Mouse (Mus musculus): ENCODE measurements around the gene Zfand2b. TPM values are rescaled to one million over a fixed set of nuclear protein-coding genes. Genes with fewer than 3 reads are reported as not detected.

Gene Zfand2b
- total RNA-seq (2014; fragmentation: Nextera tagmentation) = 45.8 and 58.0 TPM in 2 replicates
- total RNA-seq (2017) = 47.7 and 53.7 TPM in 2 replicates
- 21.0 and 24.2 TPM in 2 replicates for polyA plus RNA-seq (2012)

- DNase-seq (ENCODE audit: low spot score) (peak; percentile 97), ATAC-seq (ENCODE audit: extremely low read depth, insufficient number of reproducible peaks, low FRiP score, poor library complexity, severe bottlenecking) (peak; percentile 92)
- peak within 1 kb of the TSS; percentile 74 for H3K4me3 ChIP-seq (ENCODE audit: low read depth, low read length)
- peaks cover 50% of the 10 kb centered on the region for H3K4me1 ChIP-seq (ENCODE audit: insufficient read depth, low read depth, low read length)
- no peaks in the 10 kb centered on the region for H3K9me3 ChIP-seq (replicated peaks)
- no peak for TF ChIP-seq GATA1 (IDR thresholded peaks at IDR 0.05; ENCODE audit: borderline replicate concordance, low read length)
- no peak for TF ChIP-seq TAL1 (conservative IDR thresholded peaks at IDR 0.05; ENCODE audit: low read depth, low read length)
- no peak for TF ChIP-seq GATA2 (IDR thresholded peaks at IDR 0.05; ENCODE audit: borderline replicate concordance, low read depth, low read length)
- TF ChIP-seq POLR2AphosphoS5 (IDR thresholded peaks at IDR 0.05; ENCODE audit: insufficient replicate concordance, low read depth, low read length) = no peak
- no peak for TF ChIP-seq CTCF (IDR thresholded peaks at IDR 0.05; ENCODE audit: low read depth, low read length)
- no peaks in the 10 kb centered on the region for H3K27me3 ChIP-seq (ENCODE audit: insufficient read depth, low read length)
- peaks cover 45% of the 10 kb centered on the region for H3K36me3 ChIP-seq (replicated peaks)
Observed at GRCm38 (mm10) chr1:75168472-75169464, at the start of gene Zfand2b. Gene Zfand2b (plus strand): TSS chr1:75168646.

DNA sequence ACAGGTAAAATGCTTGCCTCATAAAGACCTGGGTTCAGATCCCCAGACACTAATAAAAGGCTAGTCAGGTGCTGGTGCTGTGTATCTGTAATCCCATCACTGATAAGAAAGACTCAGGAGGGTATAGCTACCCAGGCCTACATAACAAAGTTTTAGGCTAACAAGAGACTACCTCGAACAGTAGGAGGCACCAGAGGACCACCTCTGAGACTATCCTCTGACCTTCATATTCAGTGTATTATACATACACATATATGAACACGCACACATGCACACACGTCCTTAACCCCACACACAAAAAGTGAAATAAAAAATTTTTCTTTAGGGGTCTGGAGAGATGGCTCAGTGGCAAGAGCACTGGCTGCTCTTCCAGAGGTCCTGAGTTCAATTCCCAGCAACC lies 46.2 kb upstream of the Zfand2b start:
- Histone ChIP-seq H3K9me3 (replicated peaks) (no peaks in the 10 kb centered on the region), H3K27me3 (ENCODE audit: insufficient read depth, low read length) (no peaks in the 10 kb centered on the region), H3K4me3 (ENCODE audit: low read depth, low read length) (no peak overlapping the region), H3K4me1 (ENCODE audit: insufficient read depth, low read depth, low read length) (peaks cover 20% of the 10 kb centered on the region), H3K36me3 (replicated peaks) (no peaks in the 10 kb centered on the region)
- no peak for ATAC-seq (ENCODE audit: extremely low read depth, insufficient number of reproducible peaks, low FRiP score, poor library complexity, severe bottlenecking)
- TF ChIP-seq GATA1 (IDR thresholded peaks at IDR 0.05; ENCODE audit: borderline replicate concordance, low read length) = no peak
- TF ChIP-seq GATA2 (IDR thresholded peaks at IDR 0.05; ENCODE audit: borderline replicate concordance, low read depth, low read length) = no peak
- no peak for TF ChIP-seq CTCF (IDR thresholded peaks at IDR 0.05; ENCODE audit: low read depth, low read length)
- no peak for TF ChIP-seq POLR2AphosphoS5 (IDR thresholded peaks at IDR 0.05; ENCODE audit: insufficient replicate concordance, low read depth, low read length)
- TF ChIP-seq TAL1 (conservative IDR thresholded peaks at IDR 0.05; ENCODE audit: low read depth, low read length) = no peak
- DNase-seq (ENCODE audit: low spot score) = no peak

- Histone ChIP-seq H3K36me3 (replicated peaks) (no peaks in the 10 kb centered on the region), H3K4me1 (ENCODE audit: insufficient read depth, low read depth, low read length) (peaks cover 20% of the 10 kb centered on the region), H3K4me3 (ENCODE audit: low read depth, low read length) (peak within 1 kb of the TSS; percentile 73), H3K9me3 (replicated peaks) (no peaks in the 10 kb centered on the region), H3K27me3 (ENCODE audit: insufficient read depth, low read length) (no peaks in the 10 kb centered on the region)
- TF ChIP-seq TAL1 (conservative IDR thresholded peaks at IDR 0.05; ENCODE audit: low read depth, low read length) (no peak), CTCF (IDR thresholded peaks at IDR 0.05; ENCODE audit: low read depth, low read length) (peak; percentile 91)
- ATAC-seq (ENCODE audit: extremely low read depth, insufficient number of reproducible peaks, low FRiP score, poor library complexity, severe bottlenecking) (peak; percentile 75), DNase-seq (ENCODE audit: low spot score) (peak; percentile 95)
Observed at GRCm38 (mm10) chr1:75124346-75125321, 43.8 kb upstream of the Zfand2b start, which contains the start of gene Nhej1. Gene Nhej1 (minus strand): TSS chr1:75125200.

DNA sequence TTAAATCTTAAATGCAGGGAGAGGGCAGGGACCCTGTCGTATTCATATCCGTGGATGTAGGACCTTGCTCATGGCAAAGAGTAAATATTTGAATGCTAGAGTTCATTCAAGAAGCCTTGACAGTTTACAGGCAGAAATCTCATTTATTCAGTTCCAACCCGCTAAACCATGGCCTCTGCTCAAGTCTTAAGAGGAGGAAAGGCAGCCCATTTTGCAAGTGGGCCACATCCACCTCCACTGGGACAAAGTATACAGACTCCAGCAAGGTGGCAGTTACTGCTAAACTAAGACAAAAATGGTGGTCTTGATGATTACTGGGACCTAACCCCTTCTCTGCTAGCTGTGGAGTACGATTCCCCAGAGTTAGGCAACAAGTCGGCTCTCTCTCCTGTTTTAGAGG lies 43.0 kb upstream of the Zfand2b start:
- DNase-seq (ENCODE audit: low spot score) = no peak
- Histone ChIP-seq H3K9me3 (replicated peaks) (no peaks in the 10 kb centered on the region), H3K4me1 (ENCODE audit: insufficient read depth, low read depth, low read length) (peaks cover 20% of the 10 kb centered on the region), H3K4me3 (ENCODE audit: low read depth, low read length) (peak overlapping the region; percentile 73), H3K36me3 (replicated peaks) (no peaks in the 10 kb centered on the region), H3K27me3 (ENCODE audit: insufficient read depth, low read length) (no peaks in the 10 kb centered on the region)
- no peak for ATAC-seq (ENCODE audit: extremely low read depth, insufficient number of reproducible peaks, low FRiP score, poor library complexity, severe bottlenecking)
- TF ChIP-seq GATA2 (IDR thresholded peaks at IDR 0.05; ENCODE audit: borderline replicate concordance, low read depth, low read length) (no peak), POLR2AphosphoS5 (IDR thresholded peaks at IDR 0.05; ENCODE audit: insufficient replicate concordance, low read depth, low read length) (no peak), TAL1 (conservative IDR thresholded peaks at IDR 0.05; ENCODE audit: low read depth, low read length) (no peak), GATA1 (IDR thresholded peaks at IDR 0.05; ENCODE audit: borderline replicate concordance, low read length) (no peak), CTCF (IDR thresholded peaks at IDR 0.05; ENCODE audit: low read depth, low read length) (no peak)

DNA sequence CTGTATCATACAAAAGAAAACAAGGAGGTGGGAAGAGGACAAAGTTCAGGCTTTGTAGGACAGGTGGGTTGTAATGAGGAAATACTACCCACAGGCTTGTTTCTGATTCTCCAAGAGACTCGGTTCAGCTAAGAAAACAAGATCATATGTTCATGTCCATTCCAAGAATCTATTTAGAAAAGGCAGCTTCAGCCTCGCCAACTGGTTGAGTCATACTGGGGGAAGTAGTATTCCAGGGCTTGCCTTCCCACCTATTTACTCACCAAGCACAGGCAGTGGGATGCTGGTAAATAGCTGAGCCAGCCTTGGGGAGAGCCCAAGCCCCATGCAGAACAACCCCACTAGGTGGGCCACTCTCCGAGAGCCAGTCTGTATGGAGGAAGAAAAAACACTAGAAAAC lies 39.8 kb upstream of the Zfand2b start:
- Histone ChIP-seq H3K9me3 (replicated peaks) (no peaks in the 10 kb centered on the region), H3K4me3 (ENCODE audit: low read depth, low read length) (no peak overlapping the region), H3K27me3 (ENCODE audit: insufficient read depth, low read length) (no peaks in the 10 kb centered on the region), H3K36me3 (replicated peaks) (peaks cover 1% of the 10 kb centered on the region), H3K4me1 (ENCODE audit: insufficient read depth, low read depth, low read length) (peaks cover 40% of the 10 kb centered on the region)
- no peak for DNase-seq (ENCODE audit: low spot score)
- ATAC-seq (ENCODE audit: extremely low read depth, insufficient number of reproducible peaks, low FRiP score, poor library complexity, severe bottlenecking) = no peak
- TF ChIP-seq CTCF (IDR thresholded peaks at IDR 0.05; ENCODE audit: low read depth, low read length) (no peak), POLR2AphosphoS5 (IDR thresholded peaks at IDR 0.05; ENCODE audit: insufficient replicate concordance, low read depth, low read length) (no peak), GATA2 (IDR thresholded peaks at IDR 0.05; ENCODE audit: borderline replicate concordance, low read depth, low read length) (no peak), GATA1 (IDR thresholded peaks at IDR 0.05; ENCODE audit: borderline replicate concordance, low read length) (no peak), TAL1 (conservative IDR thresholded peaks at IDR 0.05; ENCODE audit: low read depth, low read length) (no peak)
